Mouse (Mus musculus) stomach, postnatal 0 days (tissue): ENCODE measurements at regions not wholly inside any gene's neighbourhood (a gene's known extent, or its start where the extent isn't known, plus 50 kb on each side); places are given as distances from the start of the nearest gene placed in this dataset.

Experiments
- CTCF ChIP-seq: IDR thresholded peaks from 2 replicates; pipeline ENCODE4 v1.5.1; 2016; ENCODE audit warnings: antibody characterized with exemption, low read depth, mild to moderate bottlenecking, moderate library complexity
- EP300 ChIP-seq: optimal IDR thresholded peaks from 2 replicates; pipeline ENCODE3; 2016; ENCODE audit warnings: antibody characterized with exemption

- TF ChIP-seq EP300 = no peak
- peak; percentile 83 for TF ChIP-seq CTCF
Measured at GRCm38 (mm10) chr1:127011901-127012300, 181.3 kb upstream of the Nckap5 start.
